Mouse (Mus musculus): ENCODE measurements around the gene Cracr2a. TPM values are rescaled to one million over a fixed set of nuclear protein-coding genes. Genes with fewer than 3 reads are reported as not detected.

Cracr2a gene
- total RNA-seq, 4 experiments from 2014 or later: 0.10 to 0.38 (median 0.22) TPM

DNA sequence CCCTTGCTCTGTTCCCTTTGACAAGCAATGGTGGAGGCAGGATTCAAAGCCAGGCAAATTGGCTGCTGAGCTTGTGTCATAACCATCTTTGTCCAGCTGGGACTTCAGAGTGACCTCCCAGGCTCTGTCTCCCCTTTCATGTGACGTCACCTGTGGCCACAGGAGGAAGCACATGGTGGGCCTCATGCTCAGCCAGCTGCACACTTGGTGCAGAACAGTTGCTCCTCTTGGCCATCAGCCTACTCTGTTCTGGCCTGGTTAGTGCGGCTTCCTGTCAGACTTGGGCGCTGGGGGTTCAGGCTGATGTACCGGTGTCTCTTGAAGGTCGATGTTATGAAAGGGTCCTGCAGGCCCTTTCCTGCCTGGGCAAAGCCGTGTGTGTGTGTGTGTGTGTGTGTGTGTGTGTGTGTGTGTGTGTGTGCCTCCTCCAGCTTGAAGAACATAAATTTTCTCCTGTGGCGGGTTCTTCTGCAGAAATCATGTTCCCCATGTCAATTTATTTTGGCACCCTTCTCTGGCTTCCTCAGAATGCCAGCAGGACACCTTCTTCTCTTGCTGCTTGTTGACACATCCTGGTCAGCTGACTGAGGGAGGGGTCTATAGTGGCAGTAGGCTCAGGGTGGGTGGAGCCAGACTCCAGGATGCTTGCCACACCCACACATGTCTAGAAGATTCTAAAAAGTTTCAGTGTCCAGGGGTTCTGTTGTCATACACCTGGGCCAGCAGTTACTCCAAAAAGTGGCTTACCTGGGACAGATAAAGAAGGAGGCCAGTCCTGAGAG, 5.0 kb downstream of the Cracr2a start:
- DNase-seq (ENCODE audit: low spot score in 2 of 2): peak; percentile 17 to 34

DNA sequence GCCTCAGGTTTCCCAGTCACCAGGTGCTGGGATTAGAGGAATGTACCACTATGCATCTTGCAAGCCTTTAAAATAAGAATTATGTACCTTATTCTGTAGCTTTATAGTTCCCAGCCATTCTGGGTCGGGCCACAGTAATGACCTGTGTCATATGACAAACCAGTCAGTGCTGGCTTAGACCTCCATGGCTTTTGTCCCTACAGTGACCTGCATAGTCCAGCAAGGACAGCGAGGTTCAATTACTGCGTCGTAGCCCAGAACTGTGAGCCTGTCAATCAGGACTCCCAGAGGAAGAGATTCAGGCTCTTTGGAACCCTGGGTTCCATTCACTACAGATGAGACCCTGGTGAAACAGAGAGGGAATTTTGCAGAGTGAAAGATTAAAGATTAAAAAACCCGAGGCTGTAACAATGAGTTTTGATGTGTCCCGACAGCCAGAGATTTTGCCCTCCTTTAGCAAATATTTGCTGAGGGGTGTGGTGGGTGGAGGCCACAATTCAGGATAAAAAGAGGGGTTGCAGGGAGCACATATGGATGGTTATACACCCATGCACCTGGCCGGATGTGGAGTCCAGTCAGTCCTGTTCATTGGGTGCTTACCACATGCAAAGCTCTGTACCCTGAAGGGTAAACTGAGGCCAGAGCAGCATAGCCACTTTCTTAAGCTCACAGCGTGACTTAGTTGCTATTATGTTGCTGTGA, 10.9 kb downstream of the Cracr2a start:
- DNase-seq (ENCODE audit: low spot score in 2 of 2): no peak

GRCm38 (mm10) chr6:127573779-127574463, 12.8 kb downstream of the Cracr2a start:
- no peak for DNase-seq (ENCODE audit: low spot score in 2 of 2)

- no peak for DNase-seq (ENCODE audit: low spot score in 2 of 2)
Measured at GRCm38 (mm10) chr6:127575194-127575593, 14.1 kb downstream of the Cracr2a start.

DNA sequence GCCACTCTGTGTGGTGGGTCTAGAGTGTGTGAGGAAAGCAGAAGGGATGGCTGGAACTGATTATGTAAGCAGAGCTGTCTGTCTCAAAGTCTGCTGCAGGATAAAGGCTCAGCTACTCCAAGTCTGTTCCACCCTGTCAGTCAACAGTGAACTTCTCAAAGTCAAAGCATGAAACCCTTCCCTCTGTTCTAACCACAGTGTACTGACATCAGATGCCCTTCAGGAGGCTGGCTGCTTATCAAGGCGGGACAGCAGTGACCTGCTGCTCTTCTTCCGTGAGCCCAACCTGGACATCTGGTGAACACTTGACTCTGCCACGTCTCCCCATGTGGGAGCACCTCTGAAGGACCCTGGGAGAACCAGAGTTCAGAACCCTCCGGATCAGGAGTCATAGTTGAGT, 16.6 kb downstream of the Cracr2a start:
- DNase-seq (ENCODE audit: low spot score in 2 of 2): no peak

DNA sequence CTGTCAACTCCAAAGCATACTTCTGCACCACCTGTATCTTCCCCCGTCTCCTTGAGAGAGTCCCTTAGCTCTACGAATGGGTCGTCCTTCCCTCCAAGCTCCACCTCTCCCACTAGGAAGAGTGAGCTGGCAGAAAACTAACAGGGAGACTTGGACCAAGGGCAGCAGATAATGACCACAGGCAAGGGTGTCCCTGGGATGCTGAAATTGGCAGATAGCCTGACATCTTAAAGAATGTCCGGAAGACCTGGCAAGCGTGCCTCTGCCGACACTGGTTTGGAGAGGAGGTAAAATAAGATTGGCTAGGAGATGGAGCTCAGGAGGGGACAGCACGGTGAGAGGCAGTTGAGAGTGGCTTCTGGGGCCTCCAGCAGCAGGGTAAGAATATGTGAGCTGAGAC, 17.2 kb downstream of the Cracr2a start:
- DNase-seq (ENCODE audit: low spot score in 2 of 2): no peak

DNA sequence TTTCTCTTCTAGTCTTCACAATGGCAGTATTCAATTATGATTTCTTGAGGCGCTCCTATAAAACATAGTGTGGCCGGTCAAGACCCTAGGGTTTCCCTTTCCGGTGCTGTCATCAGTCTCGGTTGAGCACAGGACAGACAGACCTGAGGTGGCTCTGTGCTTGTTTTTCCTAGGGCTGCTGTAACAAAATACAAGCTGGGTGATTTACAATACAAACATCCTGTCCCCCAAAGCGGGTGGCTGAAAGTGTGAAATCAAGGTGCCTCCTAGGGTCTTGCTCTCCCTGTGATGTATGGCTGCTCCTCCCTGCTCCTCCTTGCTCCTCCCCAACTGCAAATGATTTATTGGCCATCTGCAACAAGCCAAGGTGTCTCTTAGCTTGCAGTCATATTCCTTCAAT, 17.7 kb downstream of the Cracr2a start:
- no peak for DNase-seq (ENCODE audit: low spot score in 2 of 2)

GRCm38 (mm10) chr6:127581915-127582314, 20.8 kb downstream of the Cracr2a start:
- no peak for DNase-seq (ENCODE audit: low spot score in 2 of 2)

DNA sequence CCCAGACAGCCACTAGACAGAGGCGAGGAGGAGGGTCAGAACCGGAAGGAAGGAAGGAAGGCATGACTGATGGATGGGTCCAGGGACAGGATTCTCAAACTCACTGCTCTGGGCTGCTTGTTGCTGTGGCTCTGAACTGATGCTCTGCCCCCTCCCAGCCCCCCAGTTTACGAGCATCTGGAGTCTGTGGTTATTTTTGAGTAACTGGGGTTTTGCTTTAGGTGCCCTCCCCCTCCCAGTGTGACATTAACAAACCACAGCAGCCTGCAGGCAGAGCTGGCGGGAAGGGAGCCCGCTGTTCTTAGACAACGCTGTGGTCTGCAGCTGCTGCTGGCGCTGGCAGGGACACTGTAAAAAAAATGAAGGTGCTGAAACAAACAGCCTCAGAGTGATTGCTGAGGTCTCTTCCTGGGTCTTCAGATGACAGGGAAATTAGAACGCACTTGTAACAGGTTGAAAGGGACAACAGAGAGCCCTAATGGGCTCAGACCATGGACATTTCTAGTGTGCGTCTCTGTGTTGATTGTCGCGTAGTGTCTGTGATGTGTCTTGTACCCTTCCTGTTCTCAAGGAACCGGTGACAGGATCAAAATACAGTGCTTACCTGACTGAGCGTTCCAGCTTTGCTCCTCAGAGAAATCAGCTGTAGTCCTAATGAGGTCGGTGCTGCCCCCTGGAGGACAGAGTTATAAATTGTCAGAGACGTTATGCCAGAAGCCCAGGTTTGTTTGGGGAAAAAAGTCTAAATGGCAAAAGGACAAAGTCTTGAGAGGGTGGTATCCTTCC, 21.4 kb downstream of the Cracr2a start:
- DNase-seq (ENCODE audit: low spot score in 2 of 2): peak; percentile 43 to 46

GRCm38 (mm10) chr6:127591467-127591866, 30.3 kb downstream of the Cracr2a start:
- DNase-seq (ENCODE audit: low spot score in 2 of 2): no peak

DNA sequence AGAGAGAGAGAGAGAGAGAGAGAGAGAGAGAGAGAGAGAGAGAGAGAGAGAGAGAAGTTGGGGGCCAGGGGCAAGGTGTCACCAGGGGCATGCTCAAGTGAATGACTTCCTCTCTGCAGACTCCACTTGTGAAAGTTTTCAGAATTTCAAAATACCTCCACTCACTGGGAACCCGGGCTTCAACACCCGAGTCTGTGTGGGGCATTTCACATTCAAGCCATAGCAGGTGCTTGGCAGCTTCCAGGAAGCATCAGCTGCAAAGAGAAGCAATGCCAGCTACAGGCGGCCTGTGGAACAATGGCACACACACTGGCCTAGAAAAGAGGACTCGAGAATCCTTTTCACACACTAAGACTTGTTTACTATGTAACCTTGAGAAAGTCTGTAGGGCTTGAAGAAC, 32.3 kb downstream of the Cracr2a start:
- no peak for DNase-seq (ENCODE audit: low spot score in 2 of 2)

- DNase-seq (ENCODE audit: low spot score in 2 of 2): no peak
Measured at GRCm38 (mm10) chr6:127599280-127599679, 38.1 kb downstream of the Cracr2a start.

DNA sequence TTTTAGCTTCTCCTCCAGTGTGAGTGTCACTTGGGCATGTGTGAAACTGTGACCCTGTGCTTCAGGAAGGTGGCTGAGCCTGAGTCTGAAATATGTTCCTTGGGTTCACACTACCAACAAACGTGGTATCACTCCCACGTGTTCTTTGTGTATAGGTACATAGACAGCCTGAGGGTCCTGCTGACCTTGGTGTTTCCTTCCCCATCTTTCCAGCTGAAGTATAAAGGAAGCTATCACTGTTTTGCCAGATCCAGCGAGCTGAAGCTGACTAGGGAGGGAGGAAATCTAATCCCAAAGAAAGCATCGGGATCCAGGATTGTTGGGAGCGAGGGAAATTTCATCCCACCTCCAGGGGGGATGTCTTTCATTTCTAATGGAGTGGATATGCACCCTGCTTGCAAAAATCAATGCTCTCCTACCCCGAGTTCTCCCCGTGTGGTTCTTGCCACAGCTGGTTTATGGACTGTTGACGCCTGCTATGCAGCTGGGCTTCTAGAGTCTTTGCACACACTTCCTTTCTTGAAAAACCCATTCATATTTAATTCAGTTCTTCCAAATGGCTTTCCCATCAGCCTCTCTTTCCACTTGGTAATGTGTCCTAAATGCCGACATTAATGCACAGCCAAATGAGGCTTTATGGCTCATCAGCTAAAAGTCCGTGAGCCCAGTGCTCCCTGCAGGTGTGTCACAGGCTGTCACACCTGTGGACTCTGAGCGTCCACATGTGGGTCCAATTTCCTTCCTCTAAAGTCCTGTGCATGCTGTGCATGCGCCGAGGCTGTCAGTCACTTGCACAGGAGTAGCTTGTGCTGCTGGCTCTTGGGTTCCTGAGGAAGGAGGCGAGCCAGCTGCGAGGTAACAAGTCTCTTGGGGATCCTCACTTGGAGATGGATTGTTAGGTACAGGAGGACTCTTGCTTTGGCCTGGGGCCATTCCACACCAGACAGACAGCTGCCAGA, 44.2 kb downstream of the Cracr2a start:
- DNase-seq (ENCODE audit: low spot score in 2 of 2): no peak

DNA sequence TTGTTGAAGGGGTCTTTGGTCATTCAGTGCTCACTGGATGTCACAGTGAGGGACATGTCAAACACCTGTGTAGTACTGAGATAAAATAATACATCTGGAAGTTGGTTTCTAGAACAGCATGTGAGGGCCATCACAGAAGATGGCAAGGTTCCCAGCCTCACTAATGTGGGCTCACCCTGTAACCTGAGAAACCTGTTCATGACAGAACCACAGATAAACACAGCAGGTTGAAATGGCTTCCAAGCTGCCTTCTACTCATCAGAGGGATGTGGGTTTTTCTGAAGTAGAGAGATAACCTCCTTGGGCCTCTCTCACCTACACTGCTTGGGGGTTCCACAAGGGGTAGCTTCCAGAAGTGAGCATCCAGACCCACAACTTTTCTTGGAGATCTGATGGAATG, 48.5 kb downstream of the Cracr2a start:
- DNase-seq (ENCODE audit: low spot score in 2 of 2): no peak

DNA sequence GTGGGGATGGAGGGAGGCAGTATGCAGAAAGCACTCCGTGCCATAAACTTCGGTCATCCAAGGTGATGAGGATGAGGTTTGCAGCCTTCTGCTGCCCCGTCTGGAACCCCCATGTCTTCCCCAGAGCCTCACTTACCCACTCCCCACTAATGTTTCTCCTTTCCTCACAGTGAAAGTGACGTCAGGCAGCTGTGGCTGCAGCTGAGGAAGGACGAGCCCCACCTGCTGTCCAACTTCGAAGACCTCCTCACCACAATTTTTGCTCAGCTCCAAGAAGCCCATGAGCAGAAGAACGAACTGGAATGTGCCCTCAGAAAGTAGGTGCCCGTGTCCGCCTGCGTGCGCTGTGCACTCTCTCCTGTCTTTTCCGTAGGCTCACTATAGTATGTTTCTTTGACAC, 50.1 kb downstream of the Cracr2a start:
- no peak for DNase-seq (ENCODE audit: low spot score in 2 of 2)

DNA sequence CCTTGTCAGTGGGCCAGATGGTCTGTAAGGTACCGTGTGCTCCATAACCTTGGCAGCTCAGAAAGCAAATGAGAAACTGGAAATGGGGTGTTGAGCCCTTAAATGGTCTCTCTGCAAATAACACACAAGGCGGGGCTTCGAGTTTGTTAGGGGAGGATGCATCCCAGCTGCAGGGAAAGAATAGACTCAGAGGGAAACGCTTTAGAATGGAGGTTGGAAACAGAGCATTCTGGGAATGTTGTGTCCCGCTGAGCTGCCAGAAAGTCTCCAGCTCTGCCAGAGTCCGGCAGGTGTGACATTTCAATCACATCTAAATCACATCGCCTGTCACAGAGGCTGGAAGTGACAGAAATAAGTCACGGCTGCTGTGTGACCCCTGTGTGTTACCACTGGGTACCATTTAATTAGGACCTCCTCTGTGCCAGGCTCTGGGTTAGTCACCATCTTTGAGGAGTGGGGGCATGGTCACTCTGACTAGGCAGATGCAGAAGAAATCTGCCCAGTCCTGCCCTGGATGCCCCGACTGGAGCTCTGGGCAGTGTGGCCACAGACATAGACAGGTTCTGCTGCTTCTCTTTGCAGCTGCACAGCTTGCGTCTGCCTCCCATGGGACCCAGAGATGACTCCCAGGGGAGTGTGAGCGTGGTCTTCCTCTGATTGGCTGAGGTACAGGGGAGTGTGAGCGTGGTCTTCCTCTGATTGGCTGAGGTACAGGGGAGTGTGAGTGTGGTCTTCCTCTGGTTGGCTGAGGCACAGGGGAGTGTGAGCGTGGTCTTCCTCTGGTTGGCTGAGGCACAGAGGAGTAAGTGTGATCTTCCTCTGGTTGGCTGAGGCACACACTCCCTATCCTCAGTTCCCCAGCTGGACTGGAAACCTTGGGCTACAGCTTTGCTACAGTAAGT, 53.2 kb downstream of the Cracr2a start:
- DNase-seq (ENCODE audit: low spot score in 2 of 2): peak in 1 of 2 experiments; percentile 40

- no peak for DNase-seq (ENCODE audit: low spot score in 2 of 2)
Measured at GRCm38 (mm10) chr6:127616623-127617022, 55.5 kb downstream of the Cracr2a start.

DNA sequence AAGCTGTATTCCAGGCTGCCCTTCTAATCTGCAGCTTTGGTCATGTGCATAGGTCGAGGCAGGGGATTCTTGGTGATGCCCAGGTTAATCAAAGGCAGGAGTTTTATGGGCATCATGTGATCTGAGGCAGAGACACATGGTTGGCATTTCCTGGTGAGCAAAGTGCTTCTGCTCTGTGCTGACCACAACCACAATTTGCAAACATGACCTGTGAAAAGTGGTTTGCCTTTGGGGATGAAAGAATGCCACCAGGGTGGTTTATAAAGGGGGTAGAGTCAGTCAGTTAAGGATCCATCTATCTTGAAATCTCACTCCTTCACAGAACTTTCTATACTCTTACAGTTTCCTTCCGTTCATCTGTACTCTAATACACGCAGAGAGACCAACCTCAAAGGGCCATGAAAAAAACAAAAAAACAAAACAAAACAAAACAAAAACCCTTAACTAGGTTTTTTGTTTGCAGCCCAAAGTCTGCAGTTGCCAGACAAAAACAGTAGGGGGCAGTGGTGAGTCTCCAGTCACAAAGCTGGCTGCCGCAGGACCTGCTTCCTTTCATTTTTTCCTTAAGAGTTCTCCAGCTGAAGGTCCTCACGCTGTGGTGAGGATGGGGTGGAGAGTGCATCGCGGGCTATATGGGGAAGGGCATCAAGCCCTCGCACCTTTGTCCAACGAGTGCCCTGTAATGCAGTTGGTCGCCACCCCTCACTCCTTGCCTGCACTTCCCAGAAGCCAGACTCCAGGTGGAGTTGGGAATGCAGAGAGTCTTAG, 56.3 kb downstream of the Cracr2a start:
- DNase-seq (ENCODE audit: low spot score in 2 of 2): no peak

- DNase-seq (ENCODE audit: low spot score in 2 of 2): no peak
Measured at GRCm38 (mm10) chr6:127618686-127619085, 57.5 kb downstream of the Cracr2a start.
